Mouse (Mus musculus): Measurements from ENCODE around the gene Zscan22. TPM values are rescaled to one million over a fixed set of nuclear protein-coding genes. Genes with fewer than 3 reads are reported as not detected.
"Not testable (repeated sequence)": the region's sequence is repeated elsewhere in the genome, so short reads cannot be mapped to it uniquely, and the experiment has no call there.

The Zscan22 gene
- total RNA-seq, 2 experiments from 2014 or later, result 4.4 to 4.9 TPM

DNA sequence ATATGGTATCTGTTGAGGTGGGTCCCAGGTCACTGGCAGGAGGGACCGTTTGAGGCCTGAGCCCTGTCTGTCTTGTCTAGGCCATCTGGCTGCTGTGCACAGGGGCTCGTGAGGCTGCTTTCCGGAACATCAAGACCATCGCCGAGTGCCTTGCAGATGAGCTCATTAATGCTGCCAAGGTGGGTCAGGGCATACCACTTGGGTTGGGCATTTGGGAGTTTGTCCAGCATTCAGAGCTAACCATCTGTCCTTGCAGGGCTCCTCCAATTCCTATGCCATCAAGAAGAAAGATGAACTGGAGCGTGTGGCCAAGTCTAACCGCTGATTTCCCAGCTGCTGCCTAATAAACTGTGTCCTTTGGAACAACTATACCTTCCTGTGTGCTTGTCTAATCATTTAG, 28.7 kb downstream of the Zscan22 start:
- DNase-seq, result no peak
- intact Hi-C loops (cut with DNase I), result no loop called here

DNA sequence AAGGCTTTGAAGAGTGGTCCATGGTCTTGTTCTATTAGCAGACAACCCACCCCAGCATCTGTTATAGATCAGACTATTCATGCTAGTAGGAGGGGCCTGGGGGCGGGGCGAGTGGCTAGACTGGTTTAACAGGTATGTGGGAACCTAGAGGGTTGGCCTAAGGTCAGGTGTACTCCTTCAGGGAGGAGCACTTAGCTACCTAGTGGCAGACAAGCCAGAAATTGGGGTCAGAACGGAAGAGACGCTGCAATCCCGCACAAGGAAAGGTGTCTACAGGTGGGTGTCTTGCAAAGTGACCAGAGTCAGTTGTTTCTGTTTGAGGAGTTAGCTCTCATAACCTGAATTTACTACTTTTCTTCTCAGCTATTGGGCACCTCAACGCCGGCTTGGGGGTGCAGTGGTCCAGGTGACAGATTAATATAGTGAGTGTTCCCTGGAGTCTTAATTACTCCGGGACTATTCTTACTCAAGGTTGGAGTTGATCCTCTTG, 29.6 kb downstream of the Zscan22 start, which contains the start of gene Rnf225:
Gene Rnf225, plus strand, starts transcription at position 226 of the 490 bp plus-strand sequence.
- no peak for DNase-seq
- intact Hi-C loops (cut with DNase I), result no loop called here

DNA sequence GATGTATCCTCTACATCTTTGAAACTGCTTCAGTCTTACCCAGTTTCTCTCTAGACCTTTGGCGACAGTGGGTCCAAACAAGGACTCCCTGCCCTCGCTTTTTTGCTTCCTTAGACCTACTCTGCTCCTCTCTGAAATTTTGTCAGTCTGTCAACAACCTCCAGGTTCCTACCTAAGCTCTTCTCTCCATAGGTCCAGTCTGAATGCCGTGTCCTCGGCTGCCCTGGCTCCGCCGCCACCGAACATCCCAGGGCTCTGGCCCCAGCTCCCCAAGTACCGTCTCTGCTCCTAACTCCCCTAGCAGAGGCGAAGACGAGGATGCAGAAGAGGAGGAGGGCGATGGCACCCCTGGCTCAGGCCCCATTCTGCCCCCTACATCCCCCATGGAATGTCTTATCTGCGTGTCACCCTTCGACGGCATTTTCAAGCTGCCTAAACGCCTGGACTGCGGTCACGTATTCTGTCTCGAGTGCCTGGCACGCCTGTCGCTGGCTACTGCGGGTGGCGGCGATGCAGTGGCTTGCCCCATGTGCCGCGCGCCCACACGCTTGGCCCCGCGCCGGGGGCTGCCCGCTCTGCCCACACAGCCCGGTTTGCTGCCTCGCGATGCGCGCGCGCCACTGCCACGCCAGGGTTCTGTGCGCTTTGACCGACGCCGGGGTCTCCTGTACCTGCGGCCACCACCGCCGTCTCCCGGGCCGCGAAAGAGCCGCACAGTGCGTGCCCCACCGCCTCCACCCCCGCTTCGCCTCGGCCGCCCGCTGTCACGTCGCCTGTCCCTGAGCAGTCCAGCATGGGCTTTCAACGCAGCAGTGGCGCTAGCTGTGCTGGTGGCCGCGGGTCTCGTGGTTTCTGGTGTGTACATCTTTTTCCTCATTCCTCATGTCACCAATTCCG, 30.3 kb downstream of the Zscan22 start:
- intact Hi-C loops (cut with DNase I), result no loop called here
- no peak for DNase-seq

DNA sequence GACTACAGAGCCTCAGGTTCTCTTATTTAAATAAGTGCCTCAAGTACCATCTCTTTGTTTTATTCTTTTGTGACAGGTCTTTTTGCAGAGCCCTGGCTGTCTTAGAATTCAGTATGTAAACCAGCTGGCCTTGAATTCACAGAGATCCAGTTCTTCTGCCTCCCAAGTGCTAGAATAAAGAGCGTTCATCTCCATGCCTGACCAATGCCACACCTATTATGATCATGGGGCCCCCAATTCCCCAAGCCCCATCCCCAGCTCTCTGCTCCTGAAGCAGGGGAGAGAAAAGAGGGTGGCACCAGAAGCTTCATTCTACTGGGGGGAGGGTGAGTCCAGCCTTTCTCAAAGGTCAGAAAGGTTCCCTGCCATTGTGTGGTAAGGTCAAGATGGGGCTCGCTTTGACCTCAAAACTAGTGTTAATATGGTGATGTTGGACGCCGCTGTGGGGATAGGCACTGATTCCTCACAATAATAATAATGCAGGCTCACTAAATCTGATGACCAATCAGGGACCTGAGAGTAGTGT, 36.1 kb downstream of the Zscan22 start:
- intact Hi-C loops (cut with DNase I), result no loop called here
- DNase-seq, result no peak

DNA sequence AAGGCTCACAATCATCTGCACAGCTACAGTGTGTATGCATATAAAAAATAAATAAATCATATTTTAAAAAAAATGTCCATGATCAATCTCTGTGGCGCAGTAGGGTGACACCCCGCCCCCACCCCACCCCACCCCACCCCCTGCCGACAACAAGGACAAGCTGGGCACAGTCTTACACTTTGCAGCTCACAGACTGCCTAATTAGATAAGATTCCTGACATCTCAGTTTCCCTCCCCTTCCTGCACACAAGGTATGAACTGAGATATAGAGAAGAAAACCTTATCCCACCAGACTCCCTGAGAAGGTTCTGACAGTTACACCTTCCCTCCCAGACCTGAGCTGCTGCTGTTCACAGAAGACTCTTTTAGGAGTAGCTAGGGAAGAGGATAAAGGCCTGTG, 37.2 kb downstream of the Zscan22 start:
- no peak for DNase-seq

DNA sequence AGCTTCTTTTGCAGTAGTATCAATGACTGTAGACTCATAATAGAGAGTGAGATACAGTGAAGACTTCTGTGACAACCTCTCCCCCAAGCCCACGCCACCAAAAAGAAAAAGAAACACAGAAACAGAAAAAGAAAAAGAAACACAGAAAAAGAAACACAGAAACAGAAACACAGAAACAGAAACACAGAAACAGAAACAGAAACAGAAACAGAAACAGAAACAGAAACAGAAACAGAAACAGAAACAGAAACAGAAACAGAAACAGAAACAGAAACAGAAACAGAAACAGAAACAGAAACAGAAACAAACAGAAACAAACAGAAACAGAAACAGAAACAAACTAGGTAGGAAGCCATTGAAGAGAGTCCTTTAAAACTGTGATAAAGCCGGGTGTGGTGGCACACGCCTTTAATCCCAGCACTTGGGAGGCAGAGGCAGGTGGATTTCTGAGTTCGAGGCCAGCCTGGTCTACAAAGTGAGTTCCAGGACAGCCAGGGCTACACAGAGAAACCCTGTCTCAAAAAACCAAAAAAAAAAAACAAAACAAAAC, 39.7 kb downstream of the Zscan22 start:
- intact Hi-C loops (cut with DNase I); DNase-seq: not testable (repeated sequence)

More for the DNA sequence above, 37.2 kb downstream of the Zscan22 start:
- intact Hi-C loops (cut with DNase I), result no loop called here

DNA sequence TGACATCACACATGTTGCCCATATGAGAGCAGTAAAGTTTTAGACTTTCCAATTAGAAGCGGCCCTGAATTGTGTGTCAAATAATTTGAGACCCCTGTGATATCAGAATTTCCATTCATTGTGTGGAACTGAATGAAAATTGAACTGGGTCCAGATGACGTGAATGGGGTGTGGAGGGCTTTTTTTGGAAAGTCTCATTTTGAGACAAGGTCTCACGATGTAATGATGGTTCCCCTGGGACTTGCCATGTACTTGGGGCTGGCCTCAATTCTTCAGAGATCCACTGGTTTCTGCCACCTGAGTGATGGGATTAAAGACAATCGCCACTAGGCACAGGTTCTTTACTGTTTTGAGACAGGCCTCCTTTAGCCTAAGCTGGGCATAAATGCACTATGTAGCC, 43.0 kb downstream of the Zscan22 start:
- intact Hi-C loops (cut with DNase I), result no loop called here
- no peak for DNase-seq

DNA sequence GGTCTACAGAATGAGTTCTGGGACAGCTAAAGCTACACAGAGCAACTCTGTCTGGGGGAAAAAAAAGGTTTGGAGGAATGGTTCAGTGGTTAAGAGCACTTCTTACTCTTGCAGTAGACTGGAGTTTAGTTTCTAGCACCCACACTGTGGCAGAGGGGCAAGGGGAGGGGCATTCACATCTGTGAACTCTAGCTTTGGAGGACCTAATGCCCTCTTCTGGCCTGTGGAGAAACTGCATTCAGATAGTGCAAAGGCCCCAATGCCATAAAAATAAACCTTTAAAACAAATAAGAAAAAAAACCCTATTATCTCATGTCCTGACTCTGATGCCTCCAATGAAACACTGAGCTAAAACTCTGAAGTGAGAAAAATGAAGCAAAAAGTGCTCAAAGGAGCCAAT, 45.9 kb downstream of the Zscan22 start:
- DNase-seq, result no peak
- intact Hi-C loops (cut with DNase I), result no loop called here

DNA sequence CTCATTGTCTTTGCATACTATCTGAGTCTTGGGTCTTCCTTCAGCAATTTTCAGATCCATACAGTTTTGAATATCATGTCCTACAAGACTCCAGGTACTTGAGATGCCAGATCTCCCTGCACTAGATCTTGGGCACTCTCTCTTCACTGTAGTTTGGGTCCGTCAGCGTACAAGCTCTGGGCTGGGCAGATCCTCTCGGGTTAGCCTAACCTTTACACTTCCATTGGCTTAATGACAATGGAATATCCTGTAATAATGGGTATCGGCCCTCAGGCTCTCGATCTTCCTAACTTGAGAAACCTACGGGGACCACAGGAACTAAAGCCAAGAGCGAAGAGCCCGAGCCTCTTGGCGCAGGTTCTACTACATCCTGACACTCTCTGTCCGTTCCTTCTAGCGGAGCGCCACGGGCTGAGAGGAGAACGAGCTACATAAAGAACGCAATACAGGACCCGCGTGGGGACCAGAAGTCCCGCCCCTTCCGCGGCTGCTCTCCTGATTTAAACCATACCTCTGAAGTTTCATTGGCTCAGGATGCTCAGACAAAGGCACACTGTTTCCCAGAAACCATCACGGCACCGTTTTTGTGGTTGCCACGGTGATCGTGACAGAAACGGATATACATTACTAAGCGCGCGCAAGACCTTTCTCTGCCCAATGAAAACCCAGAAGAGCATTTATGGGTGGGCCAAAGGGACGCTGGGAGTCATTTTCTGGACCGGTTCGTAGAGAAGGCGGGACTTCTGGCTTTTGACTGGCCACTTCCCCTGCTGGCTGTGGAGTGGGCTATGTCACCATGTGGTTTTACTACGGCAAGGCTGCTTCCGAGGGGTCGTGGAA, 51.6 kb downstream of the Zscan22 start:
- intact Hi-C loops (cut with DNase I), result loop anchor here (2.0 kb wide), 2 partner anchors 26 to 30 kb away; partner anchors contain the start of gene Rps5
- DNase-seq, result peak; percentile 85 to 87

DNA sequence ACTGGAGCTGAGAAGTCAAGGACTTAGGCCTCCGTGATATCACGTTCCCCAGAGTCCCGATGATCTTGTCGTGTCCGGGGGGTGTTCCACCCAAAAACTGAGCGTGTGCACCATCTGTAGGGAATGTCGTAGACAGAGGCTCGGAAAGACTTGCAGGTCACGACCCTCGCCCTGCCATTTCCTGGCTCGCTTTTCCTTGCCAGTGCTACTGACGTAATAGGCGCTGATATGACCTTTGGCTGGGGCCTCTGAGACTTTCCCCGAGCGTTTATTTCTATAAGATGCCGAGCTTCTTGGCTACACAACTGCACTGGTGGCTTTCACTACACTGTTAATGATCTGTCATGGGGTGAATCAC, 52.2 kb downstream of the Zscan22 start:
- intact Hi-C loops (cut with DNase I), result loop anchor here (1.0 to 2.0 kb wide), 4 partner anchors 9 to 29 kb away; partner anchors contain the start of genes Rps5 and Zfp324
- DNase-seq, result no peak

DNA sequence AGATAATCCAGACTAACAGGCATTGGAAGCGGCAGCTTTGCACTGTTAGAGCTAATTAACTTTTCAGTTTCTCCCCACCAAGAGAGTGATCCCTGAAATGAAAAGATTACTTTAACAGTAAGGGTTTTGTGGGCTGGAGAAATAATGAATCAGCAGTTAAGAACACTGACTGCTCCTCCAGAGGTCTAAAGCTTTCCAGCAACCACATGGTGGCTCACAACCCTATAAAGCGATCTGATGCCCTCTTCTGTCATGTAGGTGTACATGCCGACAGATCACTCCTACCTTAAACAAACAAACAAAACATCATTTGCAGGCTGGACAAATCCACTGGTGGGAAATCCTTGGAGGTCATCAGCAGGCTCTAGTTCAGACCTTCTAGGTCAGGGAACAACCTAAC, 57.3 kb downstream of the Zscan22 start:
- intact Hi-C loops (cut with DNase I), result no loop called here
- DNase-seq, result no peak

DNA sequence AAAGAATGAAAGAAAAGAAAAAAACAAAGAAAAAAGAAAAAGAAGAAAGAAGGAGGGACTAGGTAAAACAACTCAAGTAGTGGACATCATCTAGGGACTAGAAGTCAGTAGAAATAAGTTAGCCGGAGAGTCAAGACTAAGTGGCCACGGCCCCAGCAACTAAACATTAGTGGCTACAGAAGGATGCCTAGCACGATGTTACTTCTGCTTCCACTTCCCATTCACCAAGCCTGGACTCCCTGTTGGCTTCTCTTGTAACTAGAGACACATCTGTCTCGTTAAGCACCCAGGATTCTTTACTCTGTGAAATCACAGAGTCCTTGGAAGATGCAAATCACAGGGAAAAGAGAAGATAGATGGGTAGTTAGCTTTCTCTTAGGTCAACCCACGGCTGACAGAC, 59.9 kb downstream of the Zscan22 start:
- intact Hi-C loops (cut with DNase I), result no loop called here
- no peak for DNase-seq

Other genes starting within 250 kb of the Zscan22 start
- not detected for gene Vmn2r55, start 212.8 kb upstream of the Zscan22 start, total RNA-seq (2021)
- not detected for gene Vmn2r56, start 162.8 kb upstream of the Zscan22 start, total RNA-seq (2021)
- 1 to 10 TPM in 1 of 2 experiments, under 1 TPM in 1; 0.80 to 1.3 TPM for gene Zscan18, start 94.2 kb upstream of the Zscan22 start, total RNA-seq (2021)
- gene Zfp329, start 79.0 kb upstream of the Zscan22 start, total RNA-seq (2021), result 1 to 10 TPM; 4.6 to 5.1 TPM
- 10 to 100 TPM; 15.4 to 21.5 TPM for gene Zfp110, start 63.1 kb upstream of the Zscan22 start, total RNA-seq (2021)
- 1 to 10 TPM; 3.0 to 3.6 TPM for gene Zfp128, start 16.6 kb upstream of the Zscan22 start, total RNA-seq (2021)
- gene Rps5, start 24.5 kb downstream of the Zscan22 start, total RNA-seq (2021), result 100 to 1,000 TPM; 550 to 562 TPM
- gene Rnf225, start 29.6 kb downstream of the Zscan22 start, total RNA-seq (2021), result under 1 TPM; 0.25 to 0.38 TPM
- gene Zfp324, start 68.0 kb downstream of the Zscan22 start, total RNA-seq (2021), result 1 to 10 TPM; 2.8 to 3.7 TPM
- gene Zfp446, start 80.0 kb downstream of the Zscan22 start, total RNA-seq (2021), result 1 to 10 TPM; 2.5 to 2.9 TPM
- not detected for gene Slc27a5, start 100.4 kb downstream of the Zscan22 start, total RNA-seq (2021)
- gene Trim28, start 101.3 kb downstream of the Zscan22 start, total RNA-seq (2021), result 10 to 100 TPM; 83.3 to 95.8 TPM
- gene Zbtb45, start 112.2 kb downstream of the Zscan22 start, total RNA-seq (2021), result 1 to 10 TPM; 7.9 to 8.8 TPM
- gene Chmp2a, start 137.0 kb downstream of the Zscan22 start, total RNA-seq (2021), result 100 to 1,000 TPM; 124 to 136 TPM
- gene Ube2m, start 140.5 kb downstream of the Zscan22 start, total RNA-seq (2021), result 100 to 1,000 TPM; 198 to 199 TPM
- under 1 TPM; 0.47 to 0.60 TPM for gene Mzf1, start 156.9 kb downstream of the Zscan22 start, total RNA-seq (2021)
- gene Vmn1r85, start 197.4 kb downstream of the Zscan22 start, total RNA-seq (2021), result not detected
- not detected for gene Vmn1r86, start 222.1 kb downstream of the Zscan22 start, total RNA-seq (2021)
- gene Vmn1r87, start 242.3 kb downstream of the Zscan22 start, total RNA-seq (2021), result not detected

Measured in heart, postnatal 36 days (tissue).